Mouse (Mus musculus) left cerebral cortex, adult 11 months (tissue): ENCODE results near the gene Bco2.

Experiments used
- DNase-seq: peaks from one replicate; pipeline ENCODE4 v3.0.0; 2022; ENCODE audit warnings: low spot score

Bco2 gene

GRCm38 (mm10) chr9:50515462-50515861 is 39.5 kb downstream of the Bco2 start:
- no peak for DNase-seq

GRCm38 (mm10) chr9:50507570-50507969 is 47.4 kb downstream of the Bco2 start:
- DNase-seq, result no peak

GRCm38 (mm10) chr9:50505405-50505804 is 49.6 kb downstream of the Bco2 start:
- no peak for DNase-seq

GRCm38 (mm10) chr9:50502949-50503348 is 52.0 kb downstream of the Bco2 start:
- no peak for DNase-seq

GRCm38 (mm10) chr9:50500974-50501501 is 53.9 kb downstream of the Bco2 start:
- DNase-seq, result no peak

GRCm38 (mm10) chr9:50500467-50500973 is 54.5 kb downstream of the Bco2 start:
- no peak for DNase-seq

- no peak for DNase-seq
Observed at GRCm38 (mm10) chr9:50499781-50500180, 55.2 kb downstream of the Bco2 start.

GRCm38 (mm10) chr9:50498815-50499214 is 56.2 kb downstream of the Bco2 start:
- DNase-seq, result no peak

GRCm38 (mm10) chr9:50497536-50497935 is 57.4 kb downstream of the Bco2 start:
- DNase-seq, result no peak

GRCm38 (mm10) chr9:50497076-50497475 is 57.9 kb downstream of the Bco2 start:
- DNase-seq, result no peak

- no peak for DNase-seq
Observed at GRCm38 (mm10) chr9:50496546-50496945, 58.4 kb downstream of the Bco2 start.

GRCm38 (mm10) chr9:50496151-50496505 is 58.9 kb downstream of the Bco2 start:
- no peak for DNase-seq

GRCm38 (mm10) chr9:50495405-50496150 is 59.4 kb downstream of the Bco2 start:
- no peak for DNase-seq

GRCm38 (mm10) chr9:50494311-50494710 is 60.7 kb downstream of the Bco2 start, which contains the start of gene Plet1:
Gene Plet1, plus strand, starts transcription at chr9:50494525.
- DNase-seq, result no peak

- no peak for DNase-seq
Observed at GRCm38 (mm10) chr9:50493777-50494176, 61.2 kb downstream of the Bco2 start.

GRCm38 (mm10) chr9:50491531-50492045 is 63.4 kb downstream of the Bco2 start:
- DNase-seq, result no peak

- no peak for DNase-seq
Observed at GRCm38 (mm10) chr9:50490836-50491235, 64.1 kb downstream of the Bco2 start.

- no peak for DNase-seq
Observed at GRCm38 (mm10) chr9:50485521-50485920, 69.5 kb downstream of the Bco2 start.
